Mouse (Mus musculus): Measurements from ENCODE around the gene Slc6a16. TPM values are rescaled to one million over a fixed set of nuclear protein-coding genes. Genes with fewer than 3 reads are reported as not detected.

Slc6a16 gene
- polyA plus RNA-seq, 1 experiment, result 0.05 TPM

DNA sequence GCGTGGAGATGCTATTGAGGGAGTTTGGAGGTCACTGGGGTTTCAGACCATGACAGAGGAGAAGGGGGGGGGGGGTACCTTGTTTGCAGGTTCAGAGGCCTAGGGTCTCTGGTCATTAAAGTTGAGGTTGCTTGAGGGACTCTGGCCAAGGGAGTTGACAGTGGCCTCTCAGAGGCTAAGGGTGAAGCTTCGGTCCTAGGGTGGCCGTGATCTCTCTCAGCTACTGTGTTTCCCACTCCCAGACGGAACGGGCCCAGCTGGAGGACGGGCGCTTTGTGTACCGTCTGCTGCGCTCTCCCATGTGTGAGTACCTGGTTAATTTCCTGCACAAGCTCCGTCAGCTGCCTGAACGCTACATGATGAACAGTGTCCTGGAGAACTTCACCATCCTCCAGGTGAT, 8.9 kb upstream of the Slc6a16 start:
- DNase-seq, result no peak
- no peak overlapping the region for H3K27ac ChIP-seq (ENCODE audit: insufficient read depth, low read depth, low read length)
- no peak overlapping the region for H3K4me3 ChIP-seq (ENCODE audit: insufficient read depth, low read depth, low read length)
- WGBS, result 91% methylated on average over 11 of the region's 11 CpGs
- H3K27me3 ChIP-seq (replicated peaks; ENCODE audit: control insufficient read depth, insufficient read depth, low read length), result no peaks in the 10 kb centered on the region
- TF ChIP-seq CTCF (conservative IDR thresholded peaks at IDR 0.05; ENCODE audit: insufficient read depth, insufficient read length, low read depth, low read length), result no peak
- TF ChIP-seq POLR2A (IDR thresholded peaks at IDR 0.05; ENCODE audit: low read depth, low read length), result no peak
- no peaks in the 10 kb centered on the region for H3K36me3 ChIP-seq (ENCODE audit: control insufficient read depth, insufficient read depth, low read length)
- H3K4me1 ChIP-seq (ENCODE audit: control insufficient read depth, insufficient read depth, low read length), result peaks cover 6% of the 10 kb centered on the region

DNA sequence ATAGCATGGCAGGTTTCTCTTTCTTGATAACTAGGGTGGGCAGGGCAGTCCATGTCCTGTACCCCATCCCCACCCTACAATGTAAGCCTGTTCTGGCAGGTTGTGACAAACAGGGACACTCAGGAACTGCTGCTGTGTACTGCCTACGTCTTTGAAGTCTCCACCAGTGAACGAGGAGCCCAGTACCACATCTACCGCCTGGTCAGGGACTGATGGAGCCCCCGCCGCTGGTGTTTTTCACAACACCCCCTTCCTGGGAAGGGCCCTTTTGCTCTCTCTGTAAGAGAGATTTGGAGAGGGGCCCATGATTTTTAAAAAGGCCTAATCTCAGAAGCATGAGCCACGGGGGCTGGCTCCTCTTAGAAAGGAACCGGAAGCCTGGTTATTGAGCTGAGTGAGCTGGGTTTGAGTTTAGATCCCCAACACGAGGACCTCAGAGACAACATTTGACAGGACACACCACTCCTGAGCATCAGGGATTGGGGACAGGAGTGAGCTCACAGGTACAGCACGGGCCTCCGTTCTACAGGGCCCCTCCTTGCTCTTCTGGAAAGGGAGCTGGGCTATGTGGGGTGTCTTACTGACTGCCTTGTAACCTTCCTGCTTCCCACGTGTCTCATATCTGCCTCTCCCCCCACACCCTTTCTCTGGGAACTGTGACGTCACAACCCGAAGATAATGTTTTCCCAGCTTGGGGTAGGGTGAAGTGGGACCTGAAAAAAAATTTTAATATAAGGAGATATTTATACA, 8.0 kb upstream of the Slc6a16 start:
- Histone ChIP-seq H3K36me3 (ENCODE audit: control insufficient read depth, insufficient read depth, low read length) (no peaks in the 10 kb centered on the region), H3K27me3 (replicated peaks; ENCODE audit: control insufficient read depth, insufficient read depth, low read length) (no peaks in the 10 kb centered on the region), H3K27ac (ENCODE audit: insufficient read depth, low read depth, low read length) (no peak overlapping the region), H3K4me3 (ENCODE audit: insufficient read depth, low read depth, low read length) (no peak overlapping the region), H3K4me1 (ENCODE audit: control insufficient read depth, insufficient read depth, low read length) (peaks cover 6% of the 10 kb centered on the region)
- no peak for DNase-seq
- no peak for TF ChIP-seq CTCF (conservative IDR thresholded peaks at IDR 0.05; ENCODE audit: insufficient read depth, insufficient read length, low read depth, low read length)
- TF ChIP-seq POLR2A (IDR thresholded peaks at IDR 0.05; ENCODE audit: low read depth, low read length), result no peak
- WGBS, result 72% methylated on average over 13 of the region's 13 CpGs

DNA sequence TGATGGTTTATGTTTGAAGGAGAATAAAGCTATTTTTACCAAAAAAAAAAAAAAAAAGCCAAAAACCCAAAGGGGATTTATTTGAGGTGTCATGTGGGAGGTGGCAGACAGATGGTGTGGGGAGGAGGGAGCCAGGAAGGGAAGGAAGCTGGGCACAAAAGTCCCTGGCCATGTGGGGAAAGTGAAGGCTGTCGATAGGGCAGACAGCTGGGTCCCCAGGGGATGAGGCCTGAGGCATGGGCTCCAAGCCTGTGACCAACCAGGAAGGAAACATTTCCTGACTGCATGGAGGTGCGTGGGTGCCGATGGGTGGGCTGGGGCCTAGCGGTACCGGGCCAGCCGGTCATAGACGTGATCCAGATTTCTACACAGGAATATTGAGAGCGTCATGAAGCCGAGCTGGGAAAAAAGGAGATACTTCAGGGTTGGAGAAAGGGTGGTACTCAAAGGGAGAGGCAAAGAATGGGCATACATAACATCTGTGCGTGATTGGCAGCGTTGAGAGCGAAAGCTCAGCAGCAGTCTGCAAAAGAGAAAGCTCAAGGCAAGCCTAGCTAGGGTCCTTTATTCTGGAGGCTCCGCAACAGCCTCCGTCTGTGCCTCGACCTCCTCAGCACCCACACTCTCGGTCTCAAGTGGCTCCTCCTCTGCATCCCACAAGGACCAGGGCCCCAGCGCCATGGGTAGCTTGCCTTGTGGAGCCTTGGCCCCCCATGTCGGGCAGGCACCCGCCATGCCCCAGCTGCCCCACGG, 7.1 kb upstream of the Slc6a16 start:
- 57% methylated on average over 20 of the region's 20 CpGs for WGBS
- peaks cover 6% of the 10 kb centered on the region for H3K4me1 ChIP-seq (ENCODE audit: control insufficient read depth, insufficient read depth, low read length)
- no peaks in the 10 kb centered on the region for H3K27me3 ChIP-seq (replicated peaks; ENCODE audit: control insufficient read depth, insufficient read depth, low read length)
- TF ChIP-seq POLR2A (IDR thresholded peaks at IDR 0.05; ENCODE audit: low read depth, low read length) (no peak), CTCF (conservative IDR thresholded peaks at IDR 0.05; ENCODE audit: insufficient read depth, insufficient read length, low read depth, low read length) (no peak)
- no peak overlapping the region for H3K27ac ChIP-seq (ENCODE audit: insufficient read depth, low read depth, low read length)
- no peak overlapping the region for H3K4me3 ChIP-seq (ENCODE audit: insufficient read depth, low read depth, low read length)
- H3K36me3 ChIP-seq (ENCODE audit: control insufficient read depth, insufficient read depth, low read length), result no peaks in the 10 kb centered on the region
- peak; percentile 21 for DNase-seq

DNA sequence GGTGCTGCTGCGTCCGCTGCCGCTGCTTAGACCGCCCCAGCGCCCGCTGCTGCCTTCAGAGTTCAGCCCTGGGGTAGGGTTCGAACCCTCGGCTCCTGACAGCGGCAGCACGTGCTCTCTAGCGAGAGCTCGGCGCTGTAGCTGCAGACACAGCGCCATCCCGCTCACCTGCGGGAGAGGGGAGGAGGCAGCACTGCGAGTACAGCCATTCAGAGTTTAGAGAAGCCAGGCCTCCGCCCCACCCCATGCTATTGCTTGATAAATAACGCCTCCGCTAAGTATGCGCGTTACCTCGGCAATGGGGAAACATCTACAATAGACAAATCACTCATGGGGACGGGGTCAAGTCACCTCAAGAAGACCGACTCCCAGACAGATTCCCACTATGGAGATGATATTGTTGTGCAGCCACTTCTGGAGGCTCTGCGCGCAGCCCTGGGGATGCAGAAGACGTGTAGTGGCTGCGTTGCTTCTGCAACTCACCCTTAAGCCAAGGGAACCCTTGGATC, 6.5 kb upstream of the Slc6a16 start:
- WGBS, result 34% methylated on average over 29 of the region's 29 CpGs
- DNase-seq, result no peak
- H3K4me3 ChIP-seq (ENCODE audit: insufficient read depth, low read depth, low read length), result no peak overlapping the region
- no peaks in the 10 kb centered on the region for H3K36me3 ChIP-seq (ENCODE audit: control insufficient read depth, insufficient read depth, low read length)
- peaks cover 6% of the 10 kb centered on the region for H3K4me1 ChIP-seq (ENCODE audit: control insufficient read depth, insufficient read depth, low read length)
- no peaks in the 10 kb centered on the region for H3K27me3 ChIP-seq (replicated peaks; ENCODE audit: control insufficient read depth, insufficient read depth, low read length)
- no peak overlapping the region for H3K27ac ChIP-seq (ENCODE audit: insufficient read depth, low read depth, low read length)
- TF ChIP-seq CTCF (conservative IDR thresholded peaks at IDR 0.05; ENCODE audit: insufficient read depth, insufficient read length, low read depth, low read length) (no peak), POLR2A (IDR thresholded peaks at IDR 0.05; ENCODE audit: low read depth, low read length) (no peak)

DNA sequence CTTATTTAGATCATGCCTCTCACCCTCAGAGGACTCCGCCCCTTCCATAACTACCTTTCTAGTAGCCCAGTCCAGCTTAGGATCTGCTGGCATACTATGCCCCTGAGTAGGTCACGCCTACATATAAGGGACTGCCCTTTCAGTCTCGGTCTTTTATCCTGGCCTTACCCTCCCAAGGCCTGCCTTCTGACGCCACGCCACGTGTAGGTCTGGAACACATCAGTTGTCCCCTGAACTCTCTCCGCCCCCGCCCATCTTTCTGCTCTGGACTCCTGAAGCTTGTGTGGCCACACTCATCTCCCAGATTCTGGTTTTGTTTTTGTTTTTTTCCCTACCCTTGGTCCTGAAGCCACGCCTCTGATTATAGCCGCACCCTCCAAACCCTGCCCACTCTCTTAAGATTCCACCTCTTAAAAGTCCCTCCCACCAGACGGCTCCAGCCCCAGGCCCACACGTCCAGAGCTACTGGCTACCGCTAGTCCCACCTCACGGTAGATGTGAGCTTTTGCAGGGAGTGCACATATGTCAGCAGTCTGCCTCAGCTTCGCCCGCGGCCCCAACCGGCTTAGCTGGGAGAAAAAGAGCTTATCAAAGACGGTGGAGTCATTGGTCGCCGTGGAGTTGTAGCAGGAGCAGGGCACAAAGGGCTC, 5.8 kb upstream of the Slc6a16 start:
- peak overlapping the region; percentile 44; the same call in 1 of the 2 replicates for H3K4me3 ChIP-seq (ENCODE audit: insufficient read depth, low read depth, low read length)
- H3K27ac ChIP-seq (ENCODE audit: insufficient read depth, low read depth, low read length), result no peak overlapping the region
- H3K4me1 ChIP-seq (ENCODE audit: control insufficient read depth, insufficient read depth, low read length), result peaks cover 6% of the 10 kb centered on the region
- TF ChIP-seq POLR2A (IDR thresholded peaks at IDR 0.05; ENCODE audit: low read depth, low read length) (no peak), CTCF (conservative IDR thresholded peaks at IDR 0.05; ENCODE audit: insufficient read depth, insufficient read length, low read depth, low read length) (no peak)
- H3K27me3 ChIP-seq (replicated peaks; ENCODE audit: control insufficient read depth, insufficient read depth, low read length), result no peaks in the 10 kb centered on the region
- 13% methylated on average over 21 of the region's 21 CpGs for WGBS
- peak; percentile 42 for DNase-seq
- H3K36me3 ChIP-seq (ENCODE audit: control insufficient read depth, insufficient read depth, low read length), result no peaks in the 10 kb centered on the region

DNA sequence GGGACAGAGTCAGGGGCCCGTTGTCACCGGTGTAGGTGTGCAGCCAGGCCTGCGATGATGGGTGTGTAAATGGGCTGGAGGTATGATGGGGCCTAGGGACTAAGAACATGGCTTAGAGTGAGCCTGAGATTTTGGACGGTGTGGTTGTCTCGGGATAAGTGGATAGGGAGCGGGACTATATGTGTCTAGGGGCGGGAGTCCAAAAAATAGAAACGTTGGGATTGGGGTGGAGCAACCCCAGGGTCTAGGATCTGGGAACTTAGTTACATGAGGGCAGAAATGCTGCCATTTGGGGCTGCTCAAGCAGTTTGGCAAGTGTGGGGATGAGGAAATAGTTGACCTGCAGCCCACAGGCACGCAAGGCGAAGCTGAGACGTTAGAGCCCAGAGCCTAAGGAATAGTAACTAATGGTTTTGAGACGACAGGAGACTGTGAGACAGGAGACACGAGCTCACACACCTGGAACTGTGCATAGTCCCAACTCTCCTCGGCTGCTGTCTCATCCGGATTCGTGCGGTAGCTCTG, 5.2 kb upstream of the Slc6a16 start:
- Histone ChIP-seq H3K27ac (ENCODE audit: insufficient read depth, low read depth, low read length) (no peak overlapping the region), H3K4me3 (ENCODE audit: insufficient read depth, low read depth, low read length) (no peak overlapping the region), H3K36me3 (ENCODE audit: control insufficient read depth, insufficient read depth, low read length) (no peaks in the 10 kb centered on the region), H3K27me3 (replicated peaks; ENCODE audit: control insufficient read depth, insufficient read depth, low read length) (no peaks in the 10 kb centered on the region), H3K4me1 (ENCODE audit: control insufficient read depth, insufficient read depth, low read length) (peaks cover 6% of the 10 kb centered on the region)
- WGBS, result 67% methylated on average over 17 of the region's 17 CpGs
- DNase-seq, result no peak
- TF ChIP-seq CTCF (conservative IDR thresholded peaks at IDR 0.05; ENCODE audit: insufficient read depth, insufficient read length, low read depth, low read length) (no peak), POLR2A (IDR thresholded peaks at IDR 0.05; ENCODE audit: low read depth, low read length) (no peak)

All from kidney, adult 2 months (tissue).